Mouse (Mus musculus) spleen, adult 2 months (tissue): ENCODE data around the gene Myadm. TPM values are rescaled to one million over a fixed set of nuclear protein-coding genes. Genes with fewer than 3 reads are reported as not detected.

Source experiments
- DNase-seq, 2 experiments: peaks; one replicate each; pipeline versions ENCODE4 v3.0.0 to v3.0.0-alpha.2; 2012 to 2021; ENCODE audit warnings: low spot score in 2 of 2, low read depth in 1 of 2
- H3K27ac ChIP-seq: fragments of 200-500 bp; 2 replicates; pipeline ENCODE4 v1.5.1; 2012; ENCODE audit warnings: low read length, inconsistent platforms; ENCODE audit not compliant: insufficient read depth
- H3K27me3 ChIP-seq: fragments of 200-500 bp; 2 replicates; pipeline ENCODE4 v1.6.1; 2012; ENCODE audit warnings: mild to moderate bottlenecking, moderate library complexity, low read length, inconsistent platforms; ENCODE audit not compliant: control insufficient read depth, insufficient read depth
- H3K36me3 ChIP-seq: fragments of 200-500 bp; 2 replicates; pipeline ENCODE4 v1.6.1; 2012; ENCODE audit warnings: mild to moderate bottlenecking, low read length, inconsistent platforms; ENCODE audit not compliant: control insufficient read depth, insufficient read depth
- H3K4me1 ChIP-seq: fragments of 200-500 bp; 2 replicates; pipeline ENCODE4 v1.6.1; 2011; ENCODE audit warnings: inconsistent platforms; ENCODE audit not compliant: control insufficient read depth, insufficient read depth, insufficient read length
- H3K4me3 ChIP-seq: fragments of 200-500 bp; 2 replicates; pipeline ENCODE4 v1.5.1; 2011; ENCODE audit warnings: mild to moderate bottlenecking, inconsistent platforms; ENCODE audit not compliant: insufficient read depth, insufficient read length; ENCODE audit errors: extremely low read depth
- CTCF ChIP-seq: fragments of 200-500 bp; IDR thresholded peaks from 2 replicates; pipeline ENCODE4 v1.5.1; 2011; ENCODE audit warnings: mild to moderate bottlenecking, inconsistent platforms; ENCODE audit not compliant: insufficient read depth, insufficient read length, insufficient replicate concordance; ENCODE audit errors: extremely low read depth
- POLR2A ChIP-seq: fragments of 200-500 bp; IDR thresholded peaks from 2 replicates; pipeline ENCODE4 v1.6.1; 2011; ENCODE audit warnings: low read depth, low read length, inconsistent platforms
- WGBS: fragments of 180-500 bp; shearing (Covaris S2); methylation state at CpG from one replicate; pipeline ENCODE4 v1.1.7; 2018; 5-methylcytosine and 5-hydroxymethylcytosine counted together
- polyA plus RNA-seq: library from polyadenylated mRNA; depleted of rRNA; stranded (reverse); fragments of >200 nt; gene quantifications from 2 replicates; pipeline ENCODE4 v1.2.3, GENCODE M21; 2012; rRNA removed

Myadm gene
- polyA plus RNA-seq: 126 and 181 TPM in 2 replicates

- 7% methylated on average over 30 of the region's 30 CpGs for WGBS
- Histone ChIP-seq H3K27ac (peak within 1 kb of the TSS; percentile 68), H3K4me1 (peaks cover 20% of the 10 kb centered on the region; the same call in 1 of the 2 replicates), H3K4me3 (peak within 1 kb of the TSS; percentile 59), H3K36me3 (no peaks in the 10 kb centered on the region), H3K27me3 (no peaks in the 10 kb centered on the region)
- DNase-seq: peak in 1 of 2 experiments; percentile 85
- TF ChIP-seq CTCF (no peak), POLR2A (no peak)
Observed at GRCm38 (mm10) chr7:3288976-3289970, at the start of gene Myadm, which contains the start of gene Prkcg. Myadm (plus strand) TSS chr7:3289080. Prkcg (plus strand) TSS chr7:3289179.

- WGBS: 76% methylated on average over 2 of the region's 2 CpGs
- Histone ChIP-seq H3K4me3 (no peak overlapping the region), H3K4me1 (no peaks in the 10 kb centered on the region), H3K36me3 (no peaks in the 10 kb centered on the region), H3K27me3 (no peaks in the 10 kb centered on the region), H3K27ac (no peak overlapping the region)
- DNase-seq: no peak
- TF ChIP-seq CTCF: no peak
- TF ChIP-seq POLR2A: no peak
Observed at GRCm38 (mm10) chr7:3239193-3239592, 49.7 kb upstream of the Myadm start.

- no peaks in the 10 kb centered on the region for H3K4me1 ChIP-seq
- 66% methylated on average over 3 of the region's 3 CpGs for WGBS
- H3K27me3 ChIP-seq: no peaks in the 10 kb centered on the region
- H3K36me3 ChIP-seq: no peaks in the 10 kb centered on the region
- DNase-seq: no peak
- no peak overlapping the region for H3K27ac ChIP-seq
- H3K4me3 ChIP-seq: no peak overlapping the region
- TF ChIP-seq CTCF (no peak), POLR2A (no peak)
Observed at GRCm38 (mm10) chr7:3260701-3261100, 28.2 kb upstream of the Myadm start.

GRCm38 (mm10) chr7:3261446-3261845 is 27.4 kb upstream of the Myadm start:
- Histone ChIP-seq H3K27ac (no peak overlapping the region), H3K4me3 (no peak overlapping the region), H3K36me3 (no peaks in the 10 kb centered on the region), H3K27me3 (no peaks in the 10 kb centered on the region), H3K4me1 (no peaks in the 10 kb centered on the region)
- WGBS: 74% methylated on average over 4 of the region's 4 CpGs
- TF ChIP-seq CTCF (no peak), POLR2A (no peak)
- no peak for DNase-seq

- peak in 1 of 2 experiments; percentile 22 for DNase-seq
- TF ChIP-seq POLR2A: no peak
- TF ChIP-seq CTCF: no peak; the same call in 1 of the 2 replicates
- Histone ChIP-seq H3K4me1 (peaks cover under 1% of the 10 kb centered on the region; the same call in 1 of the 2 replicates), H3K36me3 (no peaks in the 10 kb centered on the region), H3K27ac (no peak overlapping the region), H3K27me3 (no peaks in the 10 kb centered on the region), H3K4me3 (no peak overlapping the region)
- 29% methylated on average over 2 of the region's 2 CpGs for WGBS
Observed at GRCm38 (mm10) chr7:3262789-3263188, 26.1 kb upstream of the Myadm start.

- no peak overlapping the region for H3K27ac ChIP-seq
- TF ChIP-seq CTCF (no peak), POLR2A (no peak)
- H3K27me3 ChIP-seq: no peaks in the 10 kb centered on the region
- H3K4me3 ChIP-seq: no peak overlapping the region
- no peak for DNase-seq
- 46% methylated on average over 22 of the region's 22 CpGs for WGBS
- peaks cover 3% of the 10 kb centered on the region for H3K4me1 ChIP-seq
- H3K36me3 ChIP-seq: no peaks in the 10 kb centered on the region
Observed at GRCm38 (mm10) chr7:3264390-3265022, 24.4 kb upstream of the Myadm start.
